Mouse (Mus musculus): ENCODE results near the gene Hist1h4a. TPM values are rescaled to one million over a fixed set of nuclear protein-coding genes. Genes with fewer than 3 reads are reported as not detected.
A peak's percentile ranks its signal among the peaks of the same experiment; 100 is the strongest.

The Hist1h4a gene
- polyA plus RNA-seq, 1 experiment = not detected

GRCm38 (mm10) chr13:23745381-23746161, 15.5 kb downstream of the Hist1h4a start, which contains the start of gene Hist1h3c:
Hist1h3c (minus strand) TSS chr13:23745602.
- H3K4me1 ChIP-seq (ENCODE audit: control insufficient read depth, insufficient read depth, low read length) = peaks cover 9% of the 10 kb centered on the region
- H3K27ac ChIP-seq (ENCODE audit: insufficient read depth, low read depth, low read length) = peak within 1 kb of the TSS; percentile 99
- TF ChIP-seq CTCF (IDR thresholded peaks at IDR 0.05; ENCODE audit: insufficient read depth, low read depth, low read length) (no peak), POLR2A (IDR thresholded peaks at IDR 0.05; ENCODE audit: insufficient read depth, low read depth, low read length) (no peak)
- WGBS = under 1% methylated on average over 28 of the region's 28 CpGs
- peak within 1 kb of the TSS; percentile 73 for H3K4me3 ChIP-seq (ENCODE audit: insufficient read depth, low read depth, low read length)

GRCm38 (mm10) chr13:23744421-23745380, 16.3 kb downstream of the Hist1h4a start:
- Histone ChIP-seq H3K4me1 (ENCODE audit: control insufficient read depth, insufficient read depth, low read length) (peaks cover 9% of the 10 kb centered on the region), H3K27ac (ENCODE audit: insufficient read depth, low read depth, low read length) (no peak overlapping the region), H3K4me3 (ENCODE audit: insufficient read depth, low read depth, low read length) (no peak overlapping the region; the same call in 1 of the 2 replicates)
- no peak for TF ChIP-seq POLR2A (IDR thresholded peaks at IDR 0.05; ENCODE audit: insufficient read depth, low read depth, low read length)
- 6% methylated on average over 19 of the region's 36 CpGs for WGBS

- peaks cover 9% of the 10 kb centered on the region for H3K4me1 ChIP-seq (ENCODE audit: control insufficient read depth, insufficient read depth, low read length)
- H3K4me3 ChIP-seq (ENCODE audit: insufficient read depth, low read depth, low read length) = no peak overlapping the region
- no peak overlapping the region for H3K27ac ChIP-seq (ENCODE audit: insufficient read depth, low read depth, low read length)
- WGBS = 29% methylated on average over 4 of the region's 4 CpGs
- TF ChIP-seq POLR2A (IDR thresholded peaks at IDR 0.05; ENCODE audit: insufficient read depth, low read depth, low read length) = no peak
- no peak for TF ChIP-seq CTCF (IDR thresholded peaks at IDR 0.05; ENCODE audit: insufficient read depth, low read depth, low read length)
Measured at GRCm38 (mm10) chr13:23743963-23744362, 17.1 kb downstream of the Hist1h4a start.

GRCm38 (mm10) chr13:23743215-23743614, 17.8 kb downstream of the Hist1h4a start:
- TF ChIP-seq POLR2A (IDR thresholded peaks at IDR 0.05; ENCODE audit: insufficient read depth, low read depth, low read length) (no peak), CTCF (IDR thresholded peaks at IDR 0.05; ENCODE audit: insufficient read depth, low read depth, low read length) (no peak)
- Histone ChIP-seq H3K4me3 (ENCODE audit: insufficient read depth, low read depth, low read length) (no peak overlapping the region), H3K4me1 (ENCODE audit: control insufficient read depth, insufficient read depth, low read length) (peaks cover 9% of the 10 kb centered on the region), H3K27ac (ENCODE audit: insufficient read depth, low read depth, low read length) (no peak overlapping the region)
- 82% methylated on average over 5 of the region's 5 CpGs for WGBS

- Histone ChIP-seq H3K27ac (ENCODE audit: insufficient read depth, low read depth, low read length) (no peak overlapping the region), H3K4me1 (ENCODE audit: control insufficient read depth, insufficient read depth, low read length) (peaks cover 8% of the 10 kb centered on the region), H3K4me3 (ENCODE audit: insufficient read depth, low read depth, low read length) (no peak overlapping the region)
- no peak for TF ChIP-seq POLR2A (IDR thresholded peaks at IDR 0.05; ENCODE audit: insufficient read depth, low read depth, low read length)
- TF ChIP-seq CTCF (IDR thresholded peaks at IDR 0.05; ENCODE audit: insufficient read depth, low read depth, low read length) = no peak
Measured at GRCm38 (mm10) chr13:23742007-23742406, 19.0 kb downstream of the Hist1h4a start.

- H3K4me3 ChIP-seq (ENCODE audit: insufficient read depth, low read depth, low read length) = no peak overlapping the region
- peaks cover 5% of the 10 kb centered on the region for H3K4me1 ChIP-seq (ENCODE audit: control insufficient read depth, insufficient read depth, low read length)
- no peak for TF ChIP-seq POLR2A (IDR thresholded peaks at IDR 0.05; ENCODE audit: insufficient read depth, low read depth, low read length)
- H3K27ac ChIP-seq (ENCODE audit: insufficient read depth, low read depth, low read length) = no peak overlapping the region
- WGBS = 70% methylated on average over 5 of the region's 5 CpGs
Measured at GRCm38 (mm10) chr13:23740910-23741309, 20.1 kb downstream of the Hist1h4a start.

GRCm38 (mm10) chr13:23740256-23740840, 20.7 kb downstream of the Hist1h4a start:
- TF ChIP-seq POLR2A (IDR thresholded peaks at IDR 0.05; ENCODE audit: insufficient read depth, low read depth, low read length) (no peak), CTCF (IDR thresholded peaks at IDR 0.05; ENCODE audit: insufficient read depth, low read depth, low read length) (no peak)
- H3K27ac ChIP-seq (ENCODE audit: insufficient read depth, low read depth, low read length) = peak overlapping the region; percentile 64
- WGBS = 33% methylated on average over 13 of the region's 13 CpGs
- H3K4me1 ChIP-seq (ENCODE audit: control insufficient read depth, insufficient read depth, low read length) = peaks cover 5% of the 10 kb centered on the region
- H3K4me3 ChIP-seq (ENCODE audit: insufficient read depth, low read depth, low read length) = no peak overlapping the region

GRCm38 (mm10) chr13:23739922-23740252, 21.1 kb downstream of the Hist1h4a start:
- Histone ChIP-seq H3K4me3 (ENCODE audit: insufficient read depth, low read depth, low read length) (peak overlapping the region; percentile 51), H3K4me1 (ENCODE audit: control insufficient read depth, insufficient read depth, low read length) (0 out of 2 replicates have a peak, but pooled peaks cover under 1% of the 10 kb centered on the region), H3K27ac (ENCODE audit: insufficient read depth, low read depth, low read length) (peak overlapping the region; percentile 60)
- under 1% methylated on average over 14 of the region's 14 CpGs for WGBS
- TF ChIP-seq CTCF (IDR thresholded peaks at IDR 0.05; ENCODE audit: insufficient read depth, low read depth, low read length) (no peak), POLR2A (IDR thresholded peaks at IDR 0.05; ENCODE audit: insufficient read depth, low read depth, low read length) (no peak; the same call in 1 of the 2 replicates)
